Mouse (Mus musculus): Measurements from ENCODE around the gene Ucp2.
"Not testable (repeated sequence)": the region's sequence is repeated elsewhere in the genome, so short reads cannot be mapped to it uniquely, and the experiment has no call there.

The Ucp2 gene

DNA sequence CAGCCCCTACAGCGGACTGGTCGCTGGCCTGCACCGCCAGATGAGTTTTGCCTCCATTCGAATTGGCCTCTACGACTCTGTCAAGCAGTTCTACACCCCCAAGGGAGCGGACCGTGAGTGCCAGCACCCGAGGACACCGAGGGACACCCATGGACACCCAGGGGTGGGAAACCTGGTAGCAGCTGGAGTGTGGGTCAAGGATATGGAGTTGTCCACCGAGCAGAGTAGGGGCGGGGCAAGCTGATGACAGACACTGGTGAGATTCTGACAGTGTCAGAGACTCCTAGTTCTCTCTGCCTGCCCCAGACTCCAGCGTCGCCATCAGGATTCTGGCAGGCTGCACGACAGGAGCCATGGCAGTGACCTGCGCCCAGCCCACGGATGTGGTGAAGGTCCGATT is 13.0 kb upstream of the Ucp2 start:
- no peak for DNase-seq

DNA sequence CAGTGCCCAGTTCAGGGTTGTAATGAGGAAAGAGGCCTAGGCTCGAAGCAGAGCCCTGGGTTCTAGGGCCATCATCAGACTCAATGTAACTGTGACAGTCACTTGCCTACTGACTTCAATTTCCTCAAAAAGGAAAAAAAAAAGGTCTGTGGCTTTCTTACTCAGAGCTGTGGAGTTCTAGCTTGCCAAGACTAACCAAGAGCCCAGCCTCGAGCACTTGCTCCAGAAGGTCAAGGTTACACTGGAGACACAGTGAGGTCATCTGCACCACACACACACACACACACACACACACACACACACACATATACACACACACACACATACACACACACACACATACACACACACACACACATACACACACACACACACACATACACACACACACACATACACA is 11.1 kb upstream of the Ucp2 start:
- not testable (repeated sequence) for DNase-seq

DNA sequence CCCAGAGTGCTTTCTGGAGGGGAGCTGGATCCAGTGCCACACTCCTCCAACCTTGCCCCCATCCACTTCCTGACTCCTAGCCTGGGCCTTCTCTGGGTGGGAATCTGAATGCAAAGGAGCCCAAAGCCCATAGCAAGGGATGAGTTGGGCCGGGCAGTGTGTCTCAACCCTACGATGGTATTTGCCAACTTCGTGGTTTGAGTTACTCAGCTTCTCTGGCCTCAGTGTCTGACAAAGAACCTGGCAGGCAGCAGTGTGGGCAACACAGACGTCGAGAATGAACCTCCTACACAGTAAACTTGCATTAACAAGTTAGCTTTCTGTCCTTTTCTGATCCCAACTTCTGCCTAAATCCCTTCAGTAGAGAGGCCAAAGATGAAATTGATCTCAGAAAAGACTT is 8.6 kb upstream of the Ucp2 start:
- no peak for DNase-seq

DNA sequence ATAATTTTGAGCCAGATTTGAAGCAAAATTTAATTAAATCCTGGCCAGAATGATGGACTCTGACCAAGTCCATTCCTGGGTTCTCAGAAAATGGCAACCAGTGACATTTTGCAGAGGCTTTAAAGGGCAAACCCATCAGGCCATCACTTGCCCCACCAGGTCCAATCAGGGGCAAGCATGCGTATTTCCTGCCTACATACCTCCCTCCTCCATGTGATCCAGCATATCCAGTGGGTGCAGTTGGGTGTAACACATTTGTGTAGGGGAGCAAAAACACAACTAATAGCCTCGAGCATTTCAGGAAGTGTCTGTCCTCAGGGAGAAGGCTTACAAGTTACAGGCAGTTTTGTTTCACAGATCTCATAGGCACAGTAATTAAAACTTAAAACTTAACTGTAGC is 5.8 kb upstream of the Ucp2 start:
- DNase-seq, result no peak

DNA sequence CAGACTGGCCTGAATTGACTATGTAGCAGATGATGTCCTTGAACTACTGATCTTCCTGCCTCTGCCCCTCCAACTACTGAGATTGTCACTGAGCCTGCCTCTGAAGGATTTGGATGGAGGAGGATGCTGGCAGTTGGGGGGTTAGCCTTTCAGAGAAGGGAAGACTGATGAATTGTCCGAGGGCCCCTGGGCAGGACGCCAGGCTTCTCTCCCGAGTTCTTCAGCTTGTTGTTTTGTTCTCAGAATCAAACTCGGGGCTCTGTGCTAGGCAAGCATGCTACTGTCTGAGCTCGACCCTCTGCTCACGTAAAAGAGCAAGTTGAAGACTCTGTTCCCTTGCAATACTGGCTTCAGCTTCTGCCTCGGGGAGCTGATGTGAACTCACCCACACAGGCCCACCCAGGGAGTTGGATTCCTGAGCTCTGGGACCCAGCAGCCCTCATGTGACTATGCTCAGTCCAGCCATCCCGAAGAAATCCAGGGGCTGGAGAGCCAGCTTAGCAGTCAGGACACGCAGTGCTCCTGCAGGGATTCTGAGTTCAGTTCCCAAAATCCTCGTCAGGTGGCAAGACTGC is 4.6 kb upstream of the Ucp2 start:
- DNase-seq, result no peak

DNA sequence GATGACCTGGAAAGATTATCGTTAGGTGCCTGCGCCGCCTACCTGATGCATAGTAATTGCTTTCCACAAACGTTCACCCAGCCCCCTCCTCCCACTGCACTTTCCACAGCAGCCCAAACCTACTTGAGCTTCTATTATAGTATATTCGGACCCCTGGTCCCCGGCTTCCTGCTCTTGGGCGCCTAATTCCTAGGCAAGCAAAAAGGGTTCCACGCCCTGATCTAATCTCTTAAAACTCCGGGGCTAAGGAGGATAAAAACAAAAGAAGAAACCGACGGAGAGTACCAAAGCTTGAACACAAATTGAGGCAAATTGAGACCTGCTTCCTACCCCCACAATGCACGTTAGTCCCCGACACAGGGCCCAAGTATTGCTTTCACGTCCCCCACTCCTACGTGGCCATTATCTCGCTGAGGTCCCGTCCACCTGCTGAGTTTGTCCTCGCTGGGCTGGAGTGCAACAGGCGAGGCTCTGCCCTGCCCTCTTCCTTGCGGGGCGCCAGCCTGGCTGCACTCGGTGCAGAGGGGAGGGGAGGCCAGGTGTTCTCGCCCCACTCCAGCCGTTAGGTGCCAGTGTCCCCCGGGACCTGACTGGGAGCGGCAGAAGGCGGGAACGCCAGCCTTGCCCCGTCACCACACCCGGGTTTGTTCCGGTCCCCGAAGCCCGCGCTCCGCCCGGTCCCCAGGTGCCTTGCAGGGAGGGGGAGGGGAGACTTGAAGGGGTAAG is 583 bp upstream of the Ucp2 start:
- DNase-seq, result peak; percentile 55

DNA sequence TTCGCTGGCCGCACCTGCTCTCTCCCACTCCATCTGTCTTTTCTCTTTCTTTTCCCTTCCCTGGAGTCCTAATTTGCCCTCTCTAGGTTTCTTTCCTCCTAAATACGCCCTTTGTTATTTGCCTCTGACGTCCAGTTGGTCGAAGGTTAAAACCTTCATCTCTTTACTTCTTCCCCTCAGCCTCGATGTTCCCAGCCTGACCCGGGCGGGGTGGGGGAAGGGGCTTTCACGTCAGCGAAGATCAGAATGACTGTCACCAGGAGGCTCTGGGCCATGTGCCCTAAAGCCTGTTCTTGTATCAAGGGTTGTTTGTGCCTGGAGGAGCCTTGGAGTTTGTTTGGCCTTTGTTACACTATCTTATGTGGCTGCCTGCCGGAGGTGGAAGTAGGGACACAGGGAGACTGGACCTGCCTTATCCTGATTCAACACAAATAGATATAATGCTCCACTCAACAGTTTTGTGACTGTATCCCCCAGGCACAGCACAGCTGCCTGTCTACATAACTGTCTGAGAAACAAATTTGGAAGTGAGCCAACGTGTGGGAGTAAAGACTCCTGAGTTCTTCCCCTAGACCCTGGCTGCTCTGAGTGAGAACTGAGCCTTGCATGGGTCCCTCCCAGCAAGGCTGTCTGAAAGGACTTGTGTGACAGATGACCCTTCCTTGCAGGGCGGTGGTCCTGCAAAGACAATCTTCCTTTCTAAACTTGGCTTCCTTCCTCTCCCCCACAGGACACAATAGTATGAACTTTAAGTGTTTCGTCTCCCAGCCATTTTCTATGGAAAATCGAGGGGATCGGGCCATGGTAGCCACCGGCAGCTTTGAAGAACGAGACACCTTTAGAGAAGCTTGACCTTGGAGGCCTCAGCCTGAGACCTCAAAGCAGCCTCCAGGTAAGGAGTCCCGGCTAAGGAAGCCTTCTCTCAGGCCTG is 612 bp downstream of the Ucp2 start:
- peak; percentile 63 for DNase-seq

DNA sequence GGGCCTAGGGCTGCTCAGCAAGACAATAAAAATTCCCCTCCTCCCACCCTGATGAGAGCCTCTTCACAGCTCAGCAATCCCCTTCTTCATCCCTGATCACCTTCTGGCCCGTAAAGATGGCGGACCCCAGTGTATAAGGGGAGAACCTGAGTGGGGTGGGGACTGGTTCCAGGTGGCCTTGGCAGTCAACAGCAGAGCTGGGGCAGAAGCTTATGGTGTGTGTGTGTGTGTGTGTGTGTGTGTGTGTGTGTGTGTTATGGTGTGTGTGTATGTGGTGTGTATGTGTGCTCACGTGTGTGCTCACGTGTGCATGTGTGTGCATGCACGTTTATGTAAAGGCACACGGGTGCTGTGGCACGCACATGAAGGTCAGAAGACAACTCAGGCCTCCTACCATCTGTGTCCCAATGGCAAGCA is 1.3 kb downstream of the Ucp2 start:
- DNase-seq, result peak; percentile 56

DNA sequence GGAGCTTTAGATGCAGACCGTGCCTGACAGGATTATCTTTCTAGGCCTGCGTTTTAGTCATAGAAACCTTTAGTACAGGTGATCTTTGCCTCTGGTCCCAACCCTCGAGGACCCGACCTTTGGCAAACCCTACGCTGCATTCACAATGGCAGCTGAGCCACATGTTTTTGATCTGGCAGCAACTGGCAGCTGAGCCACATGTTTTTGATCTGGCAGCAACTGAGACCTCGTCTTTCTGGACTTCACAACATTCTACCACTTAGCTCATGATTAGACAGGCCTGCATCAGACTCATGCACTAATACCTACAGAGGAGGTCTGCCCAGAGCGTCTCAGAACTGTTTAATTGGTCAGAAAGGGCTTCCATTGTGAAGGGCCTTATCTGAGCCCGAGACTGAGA is 1.9 kb downstream of the Ucp2 start:
- peak; percentile 58 for DNase-seq

DNA sequence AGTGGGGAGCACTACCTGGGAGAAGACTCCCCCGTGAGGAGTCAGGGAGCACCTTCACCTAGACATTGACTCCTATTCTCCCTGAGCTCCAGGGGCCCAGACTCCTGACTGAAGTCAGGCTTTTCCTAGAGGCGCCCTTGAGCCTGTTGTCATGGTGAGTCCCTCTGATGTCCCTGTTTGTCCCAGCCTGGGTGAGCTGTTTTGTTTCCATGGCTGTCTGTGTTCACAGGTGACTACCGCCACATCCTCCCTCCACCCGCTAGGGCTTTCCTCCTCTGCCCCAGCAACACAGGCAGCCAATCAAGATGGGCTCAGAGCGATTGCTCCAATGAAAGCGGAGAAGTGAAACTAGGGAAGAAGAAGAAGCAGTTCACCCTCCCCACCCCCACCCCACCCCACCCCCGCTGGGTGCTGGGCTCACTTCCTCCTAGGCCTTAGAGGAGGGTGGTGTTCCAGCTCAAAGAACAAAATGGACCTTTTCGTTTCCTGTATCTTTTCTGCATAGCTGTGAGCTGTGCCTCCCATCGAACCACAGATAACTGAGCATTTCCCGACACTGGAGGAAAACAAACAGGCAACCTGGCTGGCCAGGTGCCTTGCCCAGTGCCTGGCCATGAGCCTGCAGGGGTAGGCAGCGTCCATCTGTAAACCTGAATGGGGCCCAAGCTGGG is 2.6 kb downstream of the Ucp2 start:
- peak; percentile 90 for DNase-seq

DNA sequence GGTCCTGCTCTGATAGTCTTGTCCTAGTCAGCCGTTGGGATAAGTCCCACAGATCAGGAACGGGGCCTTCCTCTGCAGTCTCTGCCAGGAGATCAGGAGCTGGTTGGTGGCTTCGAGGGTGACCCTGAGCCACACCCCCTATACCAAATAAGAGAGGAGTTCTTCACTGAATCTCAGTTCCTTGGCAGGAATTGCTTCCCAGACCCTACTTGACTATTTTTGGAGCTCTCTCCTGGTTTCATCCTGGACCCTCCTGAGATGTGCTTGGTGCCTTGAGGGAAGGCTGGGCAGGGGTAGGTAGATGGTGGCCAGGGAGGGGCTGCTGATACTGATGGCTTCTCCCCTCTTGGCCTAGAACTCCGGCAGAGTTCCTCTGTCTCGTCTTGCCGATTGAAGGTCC is 3.2 kb downstream of the Ucp2 start:
- no peak for DNase-seq

DNA sequence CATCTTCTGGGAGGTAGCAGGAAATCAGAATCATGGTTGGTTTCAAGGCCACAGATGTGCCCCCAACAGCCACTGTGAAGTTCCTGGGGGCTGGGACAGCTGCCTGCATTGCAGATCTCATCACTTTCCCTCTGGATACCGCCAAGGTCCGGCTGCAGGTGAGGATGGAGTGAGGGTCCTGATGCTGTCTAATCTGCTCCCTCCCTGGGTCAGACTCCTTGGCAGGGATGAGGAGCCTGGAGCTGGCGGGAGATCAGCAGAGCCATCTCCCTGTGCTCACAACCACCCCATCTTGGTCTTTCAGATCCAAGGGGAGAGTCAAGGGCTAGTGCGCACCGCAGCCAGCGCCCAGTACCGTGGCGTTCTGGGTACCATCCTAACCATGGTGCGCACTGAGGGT is 3.7 kb downstream of the Ucp2 start:
- no peak for DNase-seq

DNA sequence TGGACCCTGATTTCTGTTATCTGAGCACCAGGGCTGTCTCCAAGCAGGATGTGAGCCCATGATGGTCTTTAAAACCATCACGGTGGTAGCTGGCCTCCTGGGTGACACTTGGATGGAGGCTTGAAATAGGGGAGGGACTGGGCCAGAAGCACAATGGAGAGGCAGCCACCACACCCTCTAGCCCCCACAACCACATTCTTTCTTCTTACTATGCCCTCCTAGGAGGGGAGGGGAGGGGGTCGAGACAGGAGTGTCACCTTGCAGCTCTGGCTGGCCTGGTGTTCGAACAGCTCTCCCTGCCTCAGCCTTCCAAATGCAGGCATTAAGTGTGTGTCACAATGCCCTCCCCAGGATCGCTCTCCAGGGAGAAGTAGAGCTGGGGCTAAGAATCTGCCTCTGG is 4.3 kb downstream of the Ucp2 start:
- DNase-seq, result no peak

DNA sequence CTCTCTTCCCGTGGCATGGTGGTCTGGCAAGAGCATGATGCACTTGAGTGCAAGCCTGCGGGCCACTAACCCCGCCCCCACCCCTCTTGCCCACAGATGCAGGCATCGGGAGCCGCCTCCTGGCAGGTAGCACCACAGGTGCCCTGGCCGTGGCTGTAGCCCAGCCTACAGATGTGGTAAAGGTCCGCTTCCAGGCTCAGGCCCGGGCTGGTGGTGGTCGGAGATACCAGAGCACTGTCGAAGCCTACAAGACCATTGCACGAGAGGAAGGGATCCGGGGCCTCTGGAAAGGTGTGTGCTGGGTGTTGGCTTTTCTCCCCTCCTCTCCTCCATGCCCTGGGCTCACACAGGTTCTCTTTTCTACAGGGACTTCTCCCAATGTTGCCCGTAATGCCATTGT is 4.8 kb downstream of the Ucp2 start:
- DNase-seq, result no peak

DNA sequence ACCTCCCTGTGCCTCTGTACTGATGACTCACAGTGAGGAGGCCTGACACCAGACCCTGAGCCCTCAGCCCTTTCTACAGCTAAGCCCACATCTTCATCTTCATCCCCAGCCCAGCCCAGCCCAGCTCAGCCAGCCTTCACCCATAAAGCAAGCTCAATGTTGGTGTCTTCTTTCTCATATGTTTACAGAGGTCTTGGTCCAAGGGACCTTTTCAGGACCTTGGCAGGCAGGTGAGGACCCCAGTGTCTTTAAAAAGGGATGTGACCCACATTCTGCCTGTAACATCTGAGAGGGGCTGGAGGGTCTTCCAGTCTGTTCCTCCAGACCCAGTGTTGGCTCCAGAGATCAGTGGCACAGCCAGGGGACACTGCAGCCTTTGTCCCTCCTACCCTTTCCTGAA is 6.3 kb downstream of the Ucp2 start:
- no peak for DNase-seq

DNA sequence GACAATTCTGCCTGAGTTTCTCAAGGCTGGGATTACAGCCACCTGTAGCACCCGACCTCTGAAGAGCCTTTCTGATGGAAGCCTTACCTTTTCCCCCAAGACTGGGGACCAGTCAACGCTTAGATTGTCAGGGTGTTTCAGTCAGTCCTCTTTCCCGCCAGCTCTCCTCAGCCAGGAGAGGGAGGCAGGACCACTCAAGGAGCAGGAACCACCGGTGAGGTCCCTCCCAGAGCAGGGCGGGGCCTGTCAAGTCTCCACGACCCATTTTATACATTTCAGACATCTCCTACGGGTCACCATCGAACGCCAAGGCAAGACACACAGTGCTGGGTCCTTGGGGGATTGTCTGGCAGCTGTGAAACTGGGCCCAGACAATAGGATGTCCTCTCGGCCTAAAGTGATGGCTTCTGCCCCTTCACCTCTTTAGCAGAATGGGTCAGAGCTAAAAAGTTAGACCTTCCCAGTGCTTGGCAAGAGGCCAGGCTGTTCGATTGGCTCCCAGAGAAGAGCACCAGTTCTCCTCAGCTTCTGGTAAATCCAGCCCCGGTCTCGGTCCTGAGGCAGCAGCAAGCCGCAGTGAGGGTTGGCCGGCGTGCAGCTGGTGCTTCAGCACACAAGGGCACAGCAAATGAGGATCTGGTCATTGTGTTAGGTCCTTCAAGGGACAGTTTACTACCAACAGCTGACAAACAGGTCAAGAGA is 7.3 kb downstream of the Ucp2 start:
- no peak for DNase-seq

DNA sequence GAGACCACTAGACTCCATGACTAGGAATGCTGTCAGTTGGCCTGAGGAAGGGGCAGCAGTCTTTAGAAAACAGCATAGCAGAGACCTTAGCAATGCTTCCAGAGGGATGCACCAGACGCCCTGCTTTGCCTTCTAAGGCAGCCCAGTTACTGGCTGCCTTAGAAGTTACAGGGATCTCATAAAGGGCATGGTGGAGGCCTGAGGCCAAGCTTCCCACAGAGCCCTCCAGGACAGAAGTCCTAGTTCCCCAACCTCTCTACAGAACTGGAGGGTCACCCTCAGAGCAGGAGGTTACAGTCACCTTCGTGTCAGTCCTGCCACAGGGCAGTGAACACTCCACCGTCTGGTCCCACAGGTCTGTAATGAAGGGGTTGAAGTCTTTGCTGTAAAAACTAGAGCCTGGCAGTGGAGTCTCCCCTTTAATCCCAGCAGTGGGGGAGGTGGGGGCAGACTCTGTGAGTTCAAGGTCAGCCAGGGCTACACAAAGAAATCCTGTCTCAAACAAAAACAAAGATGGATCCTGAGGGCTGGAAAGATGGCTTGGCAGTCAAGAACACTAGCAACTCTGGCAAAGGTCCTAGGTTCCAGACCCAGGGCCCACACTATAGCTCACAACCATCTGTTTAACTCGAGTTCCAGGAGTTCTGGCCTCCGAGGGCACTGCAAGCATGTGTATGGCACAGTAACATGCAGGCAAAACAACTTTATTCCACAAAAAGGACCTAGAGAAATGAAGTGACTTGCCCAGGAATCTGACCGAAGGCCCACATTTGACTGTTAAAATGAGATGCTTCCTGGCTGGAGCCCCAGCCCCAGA is 8.1 kb downstream of the Ucp2 start:
- DNase-seq, result peak; percentile 26

DNA sequence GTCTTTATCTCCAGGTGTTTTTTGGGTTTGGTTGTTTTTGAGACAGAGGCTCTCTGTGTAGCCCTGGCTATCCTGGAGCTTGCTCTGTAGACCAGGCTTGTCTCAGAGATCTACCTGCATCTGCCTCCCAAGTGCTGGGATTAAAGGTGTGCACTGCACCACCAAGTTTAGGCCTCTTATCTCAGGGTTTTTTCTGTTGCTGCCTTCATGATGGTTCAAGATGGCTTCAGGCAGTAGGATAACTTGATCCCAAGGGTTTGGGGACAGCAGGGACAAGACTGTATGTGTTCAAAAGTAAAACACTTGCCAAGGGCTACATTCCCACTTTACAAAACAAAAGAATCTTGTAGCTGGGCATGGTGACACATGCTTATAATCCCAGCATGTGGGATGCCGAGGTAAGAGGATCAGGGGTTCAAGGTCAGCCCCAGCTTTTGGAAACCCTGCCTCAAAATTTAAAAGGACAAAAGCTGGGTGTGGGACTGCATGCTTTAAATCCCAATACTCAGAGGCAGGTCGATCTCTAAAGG is 8.8 kb downstream of the Ucp2 start:
- no peak for DNase-seq

DNA sequence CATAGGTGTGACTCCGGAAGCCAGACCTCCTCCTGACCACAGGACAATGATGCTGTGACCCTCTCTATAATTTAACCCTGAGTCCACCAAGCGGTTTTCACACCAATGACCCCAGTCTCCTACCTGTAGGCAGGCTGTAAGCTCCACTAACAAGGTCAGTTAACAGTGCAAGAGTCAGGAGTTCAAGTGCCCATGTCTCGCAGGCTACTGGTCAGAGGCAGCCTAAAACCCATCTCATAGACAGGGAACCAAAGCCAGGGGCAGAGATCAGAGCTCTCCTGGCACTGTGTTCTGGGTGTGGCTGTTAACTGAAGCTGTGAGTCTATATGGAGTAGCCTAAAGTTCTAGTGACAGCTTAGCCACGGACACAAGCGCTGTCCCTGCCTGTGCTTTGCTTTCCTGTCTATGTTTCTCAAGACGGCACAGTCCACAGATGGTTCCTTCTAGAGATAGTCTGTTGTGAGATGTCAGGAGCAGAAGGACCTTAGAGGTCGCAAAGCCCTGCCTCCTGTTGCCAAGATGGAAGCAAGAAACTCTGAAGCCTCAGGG is 9.3 kb downstream of the Ucp2 start:
- no peak for DNase-seq

DNA sequence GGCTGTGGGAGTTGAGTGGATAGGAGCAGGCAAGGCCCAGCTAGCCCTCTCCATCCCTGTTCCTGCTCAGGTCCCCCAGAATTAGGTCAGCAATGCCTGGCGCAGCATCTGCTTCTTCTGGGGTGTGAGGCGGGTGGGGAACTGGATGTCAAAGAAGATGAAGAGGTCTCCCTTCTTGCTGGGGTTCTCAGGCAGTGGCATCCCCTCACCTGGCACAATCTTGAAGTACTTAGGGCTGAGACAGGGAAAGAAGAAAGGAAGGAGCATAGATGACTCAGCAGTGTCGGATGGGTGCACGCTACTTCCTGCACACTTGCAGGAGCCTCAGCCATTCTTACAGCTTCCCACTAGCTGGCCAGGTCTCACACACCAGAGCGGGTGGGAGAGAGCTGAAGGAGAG is 9.9 kb downstream of the Ucp2 start:
- peak; percentile 44 for DNase-seq

All from thymus, postnatal 25 days (tissue).